Mouse (Mus musculus) kidney, adult 2 months (tissue): ENCODE measurements at regions not wholly inside any gene's neighbourhood (a gene's known extent, or its start where the extent isn't known, plus 50 kb on each side); places are given as distances from the start of the nearest gene placed in this dataset.

ENCODE experiments used
- CTCF ChIP-seq: fragments of 200-500 bp; conservative IDR thresholded peaks from 2 replicates; pipeline ENCODE4 v1.5.1; 2011; ENCODE audit warnings: low read depth, mild to moderate bottlenecking, control low read depth, low read length, moderate library complexity, mixed read lengths; ENCODE audit not compliant: insufficient read depth, insufficient read length
- POLR2A ChIP-seq: fragments of 200-500 bp; IDR thresholded peaks from one replicate; pipeline ENCODE4 v1.6.1; 2011; ENCODE audit warnings: low read depth, low read length, control low read depth

- TF ChIP-seq CTCF (no peak), POLR2A (no peak)
Measured at GRCm38 (mm10) chr5:45943970-45944369, 86.6 kb upstream of the Lcorl start.
